Mouse (Mus musculus): ENCODE measurements around the gene Cd47.

GRCm38 (mm10) chr16:49878051-49878450 lies 77.7 kb downstream of the Cd47 start:
- TF ChIP-seq CTCF (IDR thresholded peaks at IDR 0.05; ENCODE audit: low read depth) (no peak), EP300 (IDR thresholded peaks at IDR 0.05; ENCODE audit: low read depth) (no peak)

Data from liver, postnatal 0 days (tissue).